Mouse (Mus musculus) heart, embryonic 11.5 days (tissue): ENCODE results near the gene Snip1. TPM values are rescaled to one million over a fixed set of nuclear protein-coding genes. Genes with fewer than 3 reads are reported as not detected.

ENCODE experiments used
- ATAC-seq: fragments of 200-750 bp; cut with Nextera tagmentation; replicated peaks from 2 replicates; pipeline ENCODE4 v1.8.0; 2017; ENCODE audit warnings: moderate library complexity; ENCODE audit not compliant: insufficient number of reproducible peaks, low FRiP score, low TSS enrichment
- H3K27ac ChIP-seq: fragments of 300-500 bp; sonication (generic); 2 replicates; pipeline ENCODE4 v1.5.1; 2014; ENCODE audit warnings: mild to moderate bottlenecking, low read depth, low read length
- H3K27me3 ChIP-seq: fragments of 300-500 bp; sonication (generic); 2 replicates; pipeline ENCODE4 v1.6.1; 2014; ENCODE audit warnings: mild to moderate bottlenecking, low read length, mixed read lengths; ENCODE audit not compliant: control insufficient read depth, insufficient read depth
- H3K36me3 ChIP-seq: fragments of 300-500 bp; sonication (generic); 2 replicates; pipeline ENCODE4 v1.6.1; 2014; ENCODE audit warnings: mild to moderate bottlenecking, low read length, moderate library complexity, mixed read lengths; ENCODE audit not compliant: control insufficient read depth, insufficient read depth
- H3K4me1 ChIP-seq: fragments of 300-500 bp; sonication (generic); 2 replicates; pipeline ENCODE4 v1.6.1; 2014; ENCODE audit warnings: low read length; ENCODE audit not compliant: control insufficient read depth, insufficient read depth
- H3K4me2 ChIP-seq: fragments of 300-500 bp; sonication (generic); 2 replicates; pipeline ENCODE4 v1.6.1; 2014; ENCODE audit warnings: mild to moderate bottlenecking, moderate library complexity
- H3K4me3 ChIP-seq: fragments of 300-500 bp; sonication (generic); 2 replicates; pipeline ENCODE4 v1.5.1; 2014; ENCODE audit warnings: low read depth, low read length
- H3K9ac ChIP-seq: fragments of 300-500 bp; sonication (generic); 2 replicates; pipeline ENCODE4 v1.6.1; 2014; ENCODE audit warnings: mild to moderate bottlenecking, low read depth, low read length, moderate library complexity
- H3K9me3 ChIP-seq: fragments of 300-500 bp; sonication (generic); replicated peaks from 2 replicates; pipeline ENCODE4 v1.6.1; 2016; ENCODE audit warnings: low read length; ENCODE audit not compliant: control insufficient read depth
- WGBS: fragments of 180-500 bp; shearing (Covaris S2); extraction: QIAGEN DNeasy Blood & Tissue Kit; methylation state at CpG from one replicate; pipeline ENCODE4 v1.1.7; 2014; ENCODE audit not compliant: insufficient replicate concordance; 5-methylcytosine and 5-hydroxymethylcytosine counted together
- polyA plus RNA-seq: library from polyadenylated mRNA; unstranded; fragments of >200 nt; fragmentation: Nextera tagmentation; extraction: Ambion mirVana; gene quantifications from 2 replicates; pipeline ENCODE4 v1.2.1, GENCODE M21; 2014

The Snip1 gene
- polyA plus RNA-seq, 1 experiment from 2014 or later = 20.6 TPM

- H3K27ac ChIP-seq = no peak overlapping the region
- 0 out of 2 replicates have a peak overlapping the region, but pooled peaks have one; percentile 3 for H3K9ac ChIP-seq
- H3K27me3 ChIP-seq = no peaks in the 10 kb centered on the region
- no peak overlapping the region for H3K4me3 ChIP-seq
- peaks cover 9% of the 10 kb centered on the region; the same call in 1 of the 2 replicates for H3K4me1 ChIP-seq
- no peak overlapping the region for H3K4me2 ChIP-seq
- WGBS = 45% methylated on average over 6 of the region's 6 CpGs
- no peaks in the 10 kb centered on the region for H3K36me3 ChIP-seq
- no peaks in the 10 kb centered on the region for H3K9me3 ChIP-seq
- ATAC-seq = no peak
Observed at GRCm38 (mm10) chr4:125115710-125116089, 49.2 kb downstream of the Snip1 start.

- Histone ChIP-seq H3K4me3 (no peak overlapping the region), H3K4me2 (no peak overlapping the region), H3K9me3 (no peaks in the 10 kb centered on the region), H3K9ac (0 out of 2 replicates have a peak overlapping the region, but pooled peaks have one; percentile 3), H3K27me3 (no peaks in the 10 kb centered on the region), H3K27ac (no peak overlapping the region), H3K4me1 (peaks cover 9% of the 10 kb centered on the region; the same call in 1 of the 2 replicates), H3K36me3 (no peaks in the 10 kb centered on the region)
- no peak for ATAC-seq
- WGBS = 76% methylated on average over 9 of the region's 9 CpGs
Observed at GRCm38 (mm10) chr4:125116090-125116861, 49.8 kb downstream of the Snip1 start.

- H3K9ac ChIP-seq = no peak overlapping the region
- no peak overlapping the region for H3K4me2 ChIP-seq
- 84% methylated on average over 13 of the region's 13 CpGs for WGBS
- H3K36me3 ChIP-seq = no peaks in the 10 kb centered on the region
- H3K4me1 ChIP-seq = peaks cover 9% of the 10 kb centered on the region; the same call in 1 of the 2 replicates
- H3K27me3 ChIP-seq = no peaks in the 10 kb centered on the region
- no peaks in the 10 kb centered on the region for H3K9me3 ChIP-seq
- ATAC-seq = no peak
- H3K27ac ChIP-seq = no peak overlapping the region
- no peak overlapping the region for H3K4me3 ChIP-seq
Observed at GRCm38 (mm10) chr4:125116929-125117328, 50.5 kb downstream of the Snip1 start.

GRCm38 (mm10) chr4:125117902-125118320 lies 51.4 kb downstream of the Snip1 start:
- H3K4me3 ChIP-seq = no peak overlapping the region

GRCm38 (mm10) chr4:125119070-125119469 lies 52.6 kb downstream of the Snip1 start:
- Histone ChIP-seq H3K4me2 (no peak overlapping the region), H3K4me3 (no peak overlapping the region), H3K27ac (no peak overlapping the region), H3K36me3 (no peaks in the 10 kb centered on the region), H3K9ac (no peak overlapping the region), H3K27me3 (no peaks in the 10 kb centered on the region), H3K4me1 (peaks cover 26% of the 10 kb centered on the region), H3K9me3 (no peaks in the 10 kb centered on the region)
- ATAC-seq = no peak
- 27% methylated on average over 10 of the region's 10 CpGs for WGBS

More at GRCm38 (mm10) chr4:125117902-125118320, 51.4 kb downstream of the Snip1 start:
- Histone ChIP-seq H3K9ac (no peak overlapping the region), H3K36me3 (no peaks in the 10 kb centered on the region), H3K4me1 (peaks cover 17% of the 10 kb centered on the region), H3K9me3 (no peaks in the 10 kb centered on the region), H3K4me2 (no peak overlapping the region), H3K27ac (no peak overlapping the region), H3K27me3 (no peaks in the 10 kb centered on the region)
- ATAC-seq = no peak
- WGBS = 78% methylated on average over 7 of the region's 7 CpGs

GRCm38 (mm10) chr4:125119721-125120120 lies 53.2 kb downstream of the Snip1 start:
- Histone ChIP-seq H3K27me3 (no peaks in the 10 kb centered on the region), H3K4me2 (no peak overlapping the region), H3K4me3 (no peak overlapping the region), H3K4me1 (peaks cover 32% of the 10 kb centered on the region), H3K36me3 (no peaks in the 10 kb centered on the region), H3K9ac (no peak overlapping the region), H3K27ac (no peak overlapping the region), H3K9me3 (no peaks in the 10 kb centered on the region)
- WGBS = 91% methylated on average over 11 of the region's 11 CpGs
- ATAC-seq = no peak

- Histone ChIP-seq H3K27me3 (no peaks in the 10 kb centered on the region), H3K36me3 (no peaks in the 10 kb centered on the region), H3K4me3 (no peak overlapping the region), H3K9ac (peak overlapping the region; percentile 30; the same call in 1 of the 2 replicates), H3K27ac (no peak overlapping the region), H3K4me2 (peak overlapping the region; percentile 29), H3K9me3 (no peaks in the 10 kb centered on the region), H3K4me1 (peaks cover 37% of the 10 kb centered on the region)
- WGBS = 19% methylated on average over 16 of the region's 16 CpGs
- no peak for ATAC-seq
Observed at GRCm38 (mm10) chr4:125122431-125123278, 56.2 kb downstream of the Snip1 start.

- Histone ChIP-seq H3K4me3 (no peak overlapping the region), H3K27me3 (no peaks in the 10 kb centered on the region), H3K4me1 (peaks cover 39% of the 10 kb centered on the region), H3K4me2 (peak overlapping the region; percentile 29), H3K9ac (0 out of 2 replicates have a peak overlapping the region, but pooled peaks have one; percentile 30), H3K36me3 (no peaks in the 10 kb centered on the region), H3K9me3 (no peaks in the 10 kb centered on the region), H3K27ac (no peak overlapping the region)
- no peak for ATAC-seq
- 78% methylated on average over 7 of the region's 7 CpGs for WGBS
Observed at GRCm38 (mm10) chr4:125123279-125123671, 56.8 kb downstream of the Snip1 start.
